Mouse (Mus musculus) cortical plate, adult 2 months (tissue): Measurements from ENCODE around the gene C130073F10Rik.
"Not testable (repeated sequence)": the region's sequence is repeated elsewhere in the genome, so short reads cannot be mapped to it uniquely, and the experiment has no call there.

Source experiments
- CTCF ChIP-seq: fragments of 200-500 bp; IDR thresholded peaks from 2 replicates; pipeline ENCODE4 v1.5.1; 2011; ENCODE audit warnings: mild to moderate bottlenecking, control low read depth, low read length; ENCODE audit not compliant: insufficient read depth; ENCODE audit errors: extremely low read depth
- POLR2A ChIP-seq: fragments of 200-500 bp; IDR thresholded peaks from 2 replicates; pipeline ENCODE4 v1.6.1; 2011; ENCODE audit warnings: mild to moderate bottlenecking, low read length, control low read depth; ENCODE audit not compliant: insufficient read depth; ENCODE audit errors: extremely low read depth

- TF ChIP-seq CTCF, POLR2A: not testable (repeated sequence)
These were observed 15.2 kb upstream of the C130073F10Rik start, which contains the start of gene Gm12800 for GRCm38 (mm10) chr4:101908821-101909220.
